Mouse (Mus musculus): ENCODE data around the gene Stat1. TPM values are rescaled to one million over a fixed set of nuclear protein-coding genes. Genes with fewer than 3 reads are reported as not detected.

Gene Stat1
- polyA plus RNA-seq, 1 experiment from 2014 or later = 23.8 TPM

GRCm38 (mm10) chr1:52175983-52176382, 56.7 kb downstream of the Stat1 start:
- 62% methylated on average over 3 of the region's 3 CpGs for WGBS
- Histone ChIP-seq H3K4me3 (ENCODE audit: low read depth, low read length) (no peak overlapping the region), H3K9me3 (ENCODE audit: control insufficient read depth, low read length) (no peaks in the 10 kb centered on the region), H3K9ac (ENCODE audit: low read length) (no peak overlapping the region), H3K27me3 (replicated peaks; ENCODE audit: control insufficient read depth, insufficient read depth, low read length) (no peaks in the 10 kb centered on the region), H3K27ac (ENCODE audit: low read depth) (no peak overlapping the region), H3K36me3 (ENCODE audit: control insufficient read depth, insufficient read depth, low read length) (no peaks in the 10 kb centered on the region), H3K4me1 (replicated peaks; ENCODE audit: control insufficient read depth, insufficient read depth, low read length) (no peaks in the 10 kb centered on the region), H3K4me2 (ENCODE audit: low read length) (no peak overlapping the region)
- ATAC-seq (replicated peaks; ENCODE audit: low FRiP score, low TSS enrichment, low read depth) (no peak), DNase-seq (ENCODE audit: low spot score) (no peak)

GRCm38 (mm10) chr1:52176999-52177398, 57.8 kb downstream of the Stat1 start:
- Histone ChIP-seq H3K9me3 (ENCODE audit: control insufficient read depth, low read length) (no peaks in the 10 kb centered on the region), H3K4me3 (ENCODE audit: low read depth, low read length) (no peak overlapping the region), H3K36me3 (ENCODE audit: control insufficient read depth, insufficient read depth, low read length) (no peaks in the 10 kb centered on the region), H3K27ac (ENCODE audit: low read depth) (no peak overlapping the region), H3K9ac (ENCODE audit: low read length) (no peak overlapping the region), H3K4me1 (replicated peaks; ENCODE audit: control insufficient read depth, insufficient read depth, low read length) (no peaks in the 10 kb centered on the region), H3K4me2 (ENCODE audit: low read length) (no peak overlapping the region), H3K27me3 (replicated peaks; ENCODE audit: control insufficient read depth, insufficient read depth, low read length) (no peaks in the 10 kb centered on the region)
- WGBS = 71% methylated on average over 2 of the region's 2 CpGs
- ATAC-seq (replicated peaks; ENCODE audit: low FRiP score, low TSS enrichment, low read depth) (no peak), DNase-seq (ENCODE audit: low spot score) (no peak)

- 94% methylated on average over 9 of the region's 9 CpGs for WGBS
- Histone ChIP-seq H3K36me3 (ENCODE audit: control insufficient read depth, insufficient read depth, low read length) (no peaks in the 10 kb centered on the region), H3K9ac (ENCODE audit: low read length) (no peak overlapping the region), H3K9me3 (ENCODE audit: control insufficient read depth, low read length) (no peaks in the 10 kb centered on the region), H3K27ac (ENCODE audit: low read depth) (no peak overlapping the region), H3K4me1 (replicated peaks; ENCODE audit: control insufficient read depth, insufficient read depth, low read length) (no peaks in the 10 kb centered on the region), H3K27me3 (replicated peaks; ENCODE audit: control insufficient read depth, insufficient read depth, low read length) (no peaks in the 10 kb centered on the region), H3K4me2 (ENCODE audit: low read length) (no peak overlapping the region), H3K4me3 (ENCODE audit: low read depth, low read length) (no peak overlapping the region)
- ATAC-seq (replicated peaks; ENCODE audit: low FRiP score, low TSS enrichment, low read depth) (no peak), DNase-seq (ENCODE audit: low spot score) (no peak)
Measured at GRCm38 (mm10) chr1:52179939-52180568, 60.8 kb downstream of the Stat1 start.

DNA sequence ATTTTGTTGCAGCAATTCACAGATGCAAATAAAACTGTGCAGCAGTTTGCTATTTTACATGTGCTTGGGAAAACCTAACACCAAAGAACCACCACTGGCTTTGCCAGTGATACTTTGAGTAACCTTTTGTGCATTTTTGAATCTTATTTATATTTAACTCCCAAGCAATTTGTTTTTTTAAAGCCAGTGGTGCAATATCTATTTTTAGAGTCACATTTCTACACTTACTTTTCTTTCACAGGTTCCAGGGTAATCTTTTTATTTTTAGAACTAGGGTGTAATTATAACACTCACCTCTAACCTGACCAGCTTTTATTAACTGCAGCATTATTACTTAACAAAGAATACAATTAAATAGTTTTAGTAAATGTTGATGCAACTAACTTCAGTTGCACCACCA, 62.8 kb downstream of the Stat1 start:
- no peak overlapping the region for H3K27ac ChIP-seq (ENCODE audit: low read depth)
- H3K4me1 ChIP-seq (replicated peaks; ENCODE audit: control insufficient read depth, insufficient read depth, low read length) = no peaks in the 10 kb centered on the region
- no peaks in the 10 kb centered on the region for H3K9me3 ChIP-seq (ENCODE audit: control insufficient read depth, low read length)
- H3K9ac ChIP-seq (ENCODE audit: low read length) = no peak overlapping the region
- H3K36me3 ChIP-seq (ENCODE audit: control insufficient read depth, insufficient read depth, low read length) = no peaks in the 10 kb centered on the region
- H3K27me3 ChIP-seq (replicated peaks; ENCODE audit: control insufficient read depth, insufficient read depth, low read length) = no peaks in the 10 kb centered on the region
- ATAC-seq (replicated peaks; ENCODE audit: low FRiP score, low TSS enrichment, low read depth) = no peak
- H3K4me3 ChIP-seq (ENCODE audit: low read depth, low read length) = no peak overlapping the region
- DNase-seq (ENCODE audit: low spot score) = no peak
- H3K4me2 ChIP-seq (ENCODE audit: low read length) = no peak overlapping the region

DNA sequence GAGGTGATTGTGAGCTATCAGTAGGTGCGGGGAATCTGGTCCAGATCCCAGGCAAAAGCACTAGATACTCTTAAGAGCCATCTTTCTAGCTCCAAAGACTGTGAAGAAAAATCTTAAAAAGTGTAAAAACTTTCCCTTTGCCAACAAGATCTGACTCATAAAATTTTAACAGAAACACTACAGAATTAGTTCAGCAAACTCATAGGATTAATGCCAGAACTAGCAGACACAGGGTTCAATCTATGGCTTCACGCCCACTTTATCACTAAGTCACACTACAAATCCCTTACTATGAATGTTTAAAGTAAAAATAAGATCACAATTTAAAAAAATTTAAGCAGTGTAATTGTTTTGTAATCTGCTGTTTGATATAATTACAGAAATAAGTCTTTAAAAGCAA, 63.8 kb downstream of the Stat1 start:
- Histone ChIP-seq H3K4me1 (replicated peaks; ENCODE audit: control insufficient read depth, insufficient read depth, low read length) (no peaks in the 10 kb centered on the region), H3K27ac (ENCODE audit: low read depth) (no peak overlapping the region), H3K27me3 (replicated peaks; ENCODE audit: control insufficient read depth, insufficient read depth, low read length) (no peaks in the 10 kb centered on the region), H3K4me3 (ENCODE audit: low read depth, low read length) (no peak overlapping the region), H3K4me2 (ENCODE audit: low read length) (no peak overlapping the region), H3K9ac (ENCODE audit: low read length) (no peak overlapping the region), H3K9me3 (ENCODE audit: control insufficient read depth, low read length) (no peaks in the 10 kb centered on the region), H3K36me3 (ENCODE audit: control insufficient read depth, insufficient read depth, low read length) (peaks cover 5% of the 10 kb centered on the region)
- 87% methylated on average over 2 of the region's 2 CpGs for WGBS
- DNase-seq (ENCODE audit: low spot score) (no peak), ATAC-seq (replicated peaks; ENCODE audit: low FRiP score, low TSS enrichment, low read depth) (no peak)

Other genes starting within 250 kb of the Stat1 start
- 69.9 and 89.4 TPM in 2 replicates for gene Myo1b, start 203.4 kb upstream of the Stat1 start, polyA plus RNA-seq (2014; fragmentation: Nextera tagmentation; extraction: Ambion mirVana)
- 2.4 TPM in 2 replicates for gene Stat4, start 132.3 kb upstream of the Stat1 start, polyA plus RNA-seq (2014; fragmentation: Nextera tagmentation; extraction: Ambion mirVana)
- 44.1 and 51.9 TPM in 2 replicates for gene Gls, start 113.8 kb downstream of the Stat1 start, polyA plus RNA-seq (2014; fragmentation: Nextera tagmentation; extraction: Ambion mirVana)

Data from intestine, embryonic 14.5 days (tissue).